Mouse (Mus musculus) embryonic stem cell, embryonic (primary cell): ENCODE data around the gene Mpg.

ENCODE experiments used
- CTCF ChIA-PET, 4 experiments: fragments of 300-600 bp in 2 of 4; fragments of 350-600 bp in 2 of 4; sonication (Branson Sonifier 250); formaldehyde crosslinking; loops; one replicate each; lab custom pipeline; 2022; ENCODE audit warnings: inconsistent platforms in 2 of 4; lab: Charles Lee
- POLR2A ChIA-PET, 4 experiments: fragments of 300-600 bp in 2 of 4; fragments of 350-600 bp in 2 of 4; sonication (Branson Sonifier 250); formaldehyde crosslinking; loops; one replicate each; lab custom pipeline; 2022; ENCODE audit warnings: antibody characterized with exemption in 4 of 4, inconsistent platforms in 1 of 4; lab: Charles Lee

The Mpg gene

GRCm38 (mm10) chr11:32278458-32278957 lies 52.2 kb downstream of the Mpg start:
- ChIA-PET POLR2A (interaction anchor here in 2 of 4 experiments (1.3 to 2.0 kb wide), 2 partner anchors 11 kb away, joined by 3 to 15 read pairs; partner anchors contain the start of gene Nprl3 (in 2 of the 2)), CTCF (interaction anchor here in 1 of 4 experiments (1.1 kb wide), 1 partner anchor 46 kb away, joined by 3 read pairs; no protein-coding TSS in a partner anchor)

- ChIA-PET POLR2A (no interaction called here), CTCF (interaction anchor here in 1 of 4 experiments (0.6 kb wide), 1 partner anchor 19 kb away, joined by 3 read pairs; the partner anchor contains the start of gene Hbq1a)
These were observed 54.3 kb downstream of the Mpg start for GRCm38 (mm10) chr11:32280646-32281045.

GRCm38 (mm10) chr11:32281416-32282144 lies 55.3 kb downstream of the Mpg start:
- ChIA-PET POLR2A (interaction anchor here in 1 of 4 experiments (0.6 kb wide), 1 partner anchor 17 kb away, joined by 4 read pairs; no protein-coding TSS in a partner anchor), CTCF (interaction anchor here in 1 of 4 experiments (0.6 kb wide), 1 partner anchor 490 kb away, joined by 3 read pairs; no protein-coding TSS in a partner anchor)
